Mouse (Mus musculus) regulatory T cell (primary cell): ENCODE data around the gene Rangap1.
"Not testable (repeated sequence)": the region's sequence is repeated elsewhere in the genome, so short reads cannot be mapped to it uniquely, and the experiment has no call there.

Source experiments
- in situ Hi-C: fragments of 300-600 bp; cut with MboI, MseI; formaldehyde crosslinking; loops from one replicate; pipeline ENCODE4 v1.15.1; 2025; ENCODE audit warnings: high pct_unique_total_duplicates

Gene Rangap1

DNA sequence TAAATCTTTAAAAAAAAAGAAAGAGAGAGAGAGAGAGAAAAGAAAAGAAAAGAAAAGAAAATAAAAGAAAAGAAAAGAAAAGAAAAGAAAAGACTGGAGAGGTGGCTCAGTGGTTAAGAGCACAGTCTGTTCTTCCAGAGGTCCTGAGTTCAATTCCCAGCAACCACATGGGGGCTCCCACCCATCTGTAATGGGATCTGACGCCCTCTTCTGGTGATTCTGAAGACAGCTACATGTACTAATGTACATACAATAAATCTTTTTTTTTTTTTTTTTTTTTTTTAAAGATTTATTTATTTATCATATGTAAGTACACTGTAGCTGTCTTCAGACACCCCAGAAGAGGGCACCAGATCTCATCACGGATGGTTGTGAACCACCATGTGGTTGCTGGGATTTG is 3.0 kb downstream of the Rangap1 start:
- in situ Hi-C loops: not testable (repeated sequence)

DNA sequence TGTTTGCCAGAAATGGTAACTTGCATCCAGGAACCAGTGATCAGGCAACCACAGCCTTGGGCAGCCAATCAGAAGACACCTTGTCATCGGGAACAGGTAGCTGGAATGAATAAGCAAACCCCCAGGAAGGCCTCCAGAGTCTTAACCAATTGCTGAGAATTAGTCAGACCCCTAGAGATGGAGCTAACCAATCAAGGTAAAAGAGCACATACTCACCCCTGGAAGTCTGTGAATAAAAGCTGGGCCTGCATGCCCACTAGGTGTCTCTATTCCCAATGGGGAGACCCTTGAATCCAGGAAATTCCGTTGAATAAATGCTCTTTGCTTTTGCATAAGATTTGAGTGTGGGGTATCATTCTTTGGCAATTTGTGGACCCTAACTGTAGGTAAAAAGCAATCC is 5.4 kb downstream of the Rangap1 start:
- in situ Hi-C loops: no loop called here

GRCm38 (mm10) chr15:81739296-81739695 is 6.0 kb downstream of the Rangap1 start:
- in situ Hi-C loops: no loop called here

DNA sequence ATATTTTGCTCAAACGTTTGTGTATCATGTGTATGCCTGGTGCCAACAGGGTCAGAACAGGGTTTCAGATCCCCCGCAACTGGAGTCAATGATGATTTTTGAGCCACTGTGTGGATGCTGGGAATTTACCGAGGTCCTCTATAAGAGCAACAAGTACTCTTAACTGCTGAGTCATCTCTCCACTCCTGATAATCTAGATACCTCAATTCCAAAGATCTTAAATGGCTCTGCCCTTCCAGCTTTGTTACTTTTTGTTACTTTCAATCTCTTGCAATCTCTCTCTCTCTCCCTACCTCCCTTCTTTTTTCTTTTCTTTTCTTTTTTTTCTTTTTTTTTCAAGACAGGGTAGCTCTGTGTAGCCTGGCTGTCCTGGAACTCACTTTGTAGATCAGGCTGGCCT is 10.3 kb downstream of the Rangap1 start:
- in situ Hi-C loops: no loop called here

- in situ Hi-C loops: no loop called here
Measured at GRCm38 (mm10) chr15:81729792-81730635, 15.3 kb downstream of the Rangap1 start.

GRCm38 (mm10) chr15:81729241-81729791 is 16.0 kb downstream of the Rangap1 start:
- in situ Hi-C loops: no loop called here

DNA sequence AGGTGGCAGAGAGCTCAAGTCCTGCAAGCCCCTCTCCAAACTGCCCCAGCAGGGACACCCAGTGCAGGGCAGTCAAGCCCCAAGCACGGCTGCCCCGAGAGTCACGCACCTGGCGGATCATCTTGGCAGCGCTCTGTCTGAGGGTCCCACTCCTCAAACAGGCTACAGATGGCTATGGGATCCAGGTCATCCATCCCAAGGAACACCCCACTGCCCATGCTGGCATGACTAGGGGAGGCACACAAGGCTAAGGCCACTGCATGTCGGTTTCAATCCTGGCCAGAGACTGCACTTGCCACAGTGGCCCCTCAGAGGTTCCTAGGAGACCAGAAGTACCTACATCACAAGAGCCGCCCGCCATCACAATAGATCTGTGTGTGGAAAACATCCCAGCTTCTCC is 19.4 kb downstream of the Rangap1 start:
- in situ Hi-C loops: no loop called here

DNA sequence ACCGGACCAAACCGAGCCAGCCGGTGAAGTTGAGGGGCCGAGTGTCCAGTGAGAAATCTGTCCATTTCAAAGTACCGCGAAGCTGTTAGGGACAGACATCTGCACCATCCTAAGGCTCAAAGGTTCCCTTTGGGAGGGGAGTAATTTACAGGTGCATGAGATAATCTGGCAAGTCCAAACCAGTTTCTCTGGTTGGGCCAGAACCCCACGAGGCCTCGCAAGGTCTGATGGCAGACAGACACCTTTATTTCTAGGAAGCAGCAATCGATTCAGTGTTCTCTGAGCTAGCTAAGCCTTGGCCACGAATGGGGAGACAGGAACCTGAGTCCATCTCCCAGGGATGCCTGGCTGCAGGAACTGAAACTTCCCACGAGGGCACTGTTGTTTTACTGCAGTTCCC is 21.7 kb downstream of the Rangap1 start:
- in situ Hi-C loops: no loop called here

GRCm38 (mm10) chr15:81722361-81722760 is 23.0 kb downstream of the Rangap1 start:
- in situ Hi-C loops: no loop called here

DNA sequence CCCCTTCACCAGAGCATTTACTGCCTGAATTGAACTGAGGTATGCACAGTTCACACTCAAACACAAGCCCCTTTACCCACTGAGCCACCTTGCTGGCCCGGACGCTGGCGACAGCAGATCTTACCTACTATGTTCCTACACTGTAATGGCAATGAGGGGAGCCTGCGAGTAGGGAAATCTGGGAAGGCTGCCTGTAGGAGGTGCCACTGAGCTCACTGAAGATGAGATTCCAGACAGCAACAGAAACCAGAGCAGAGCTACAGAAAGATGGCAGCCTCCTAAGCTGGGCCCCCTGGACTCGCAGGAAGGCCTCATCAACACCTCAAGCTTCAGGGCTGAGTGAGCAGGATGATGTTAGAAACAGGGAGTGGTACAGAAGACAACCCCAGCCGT is 26.2 kb downstream of the Rangap1 start:
- in situ Hi-C loops: no loop called here

DNA sequence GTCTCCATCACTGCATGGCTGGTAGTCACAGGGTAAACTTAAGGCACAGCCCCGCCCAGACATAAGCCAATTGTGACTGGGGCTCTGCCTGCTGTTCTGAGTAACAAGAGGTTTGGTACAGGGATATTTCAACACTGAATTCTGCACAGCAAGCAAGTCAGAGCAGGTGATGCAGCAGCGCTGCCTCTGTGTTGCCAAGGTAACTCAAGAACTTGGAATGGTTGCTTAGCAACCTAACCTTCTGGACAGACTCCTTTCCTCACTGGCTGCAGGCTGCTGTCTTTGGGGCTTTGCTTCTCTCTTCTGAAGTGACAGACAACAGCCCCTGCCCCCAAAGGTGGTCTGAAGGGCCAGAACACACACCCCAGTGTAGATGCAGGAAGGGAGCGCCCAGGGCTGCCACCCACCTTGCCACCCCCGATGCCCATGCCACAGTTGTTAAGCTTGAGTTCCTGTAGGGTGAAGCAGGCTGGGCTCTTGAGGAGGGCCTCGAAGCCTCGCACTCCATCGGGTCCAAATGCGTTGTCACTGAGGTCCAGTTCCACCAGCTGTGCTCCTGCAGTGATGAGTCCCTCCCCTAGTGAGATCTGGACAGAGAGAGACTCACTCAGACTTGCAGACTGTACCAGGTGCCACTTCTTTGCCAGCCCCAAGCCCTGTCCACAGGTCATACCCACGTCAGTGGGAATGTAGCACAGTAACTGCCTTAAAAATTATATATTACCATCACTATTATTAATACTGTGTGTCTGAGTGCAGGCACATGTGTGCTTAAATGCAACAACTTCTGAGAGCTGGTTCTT is 26.8 kb downstream of the Rangap1 start:
- in situ Hi-C loops: no loop called here

GRCm38 (mm10) chr15:81713742-81714141 is 31.6 kb downstream of the Rangap1 start:
- in situ Hi-C loops: no loop called here

- in situ Hi-C loops: no loop called here
Measured at GRCm38 (mm10) chr15:81710801-81711200, 34.5 kb downstream of the Rangap1 start.

DNA sequence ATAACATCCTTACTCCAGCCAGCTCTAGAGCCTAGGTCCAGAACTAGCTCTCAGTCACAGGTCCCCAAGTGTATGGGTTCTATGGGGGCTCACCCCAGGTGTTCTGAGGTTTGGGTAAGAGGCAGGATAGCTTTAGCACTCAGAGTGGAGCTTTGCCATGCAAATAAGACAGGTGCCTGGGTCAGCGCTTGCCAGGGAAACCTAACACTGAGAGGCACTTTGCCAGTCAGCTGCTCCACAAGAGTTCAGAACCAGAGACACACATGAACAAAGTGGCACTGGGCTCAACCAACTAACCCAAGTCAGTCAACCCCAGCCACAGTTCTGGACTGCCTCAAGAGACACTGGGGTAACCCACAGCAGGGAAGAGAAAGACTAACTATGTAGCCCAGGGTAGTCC is 35.6 kb downstream of the Rangap1 start:
- in situ Hi-C loops: no loop called here

- in situ Hi-C loops: no loop called here
Measured at GRCm38 (mm10) chr15:81708991-81709390, 36.3 kb downstream of the Rangap1 start.

DNA sequence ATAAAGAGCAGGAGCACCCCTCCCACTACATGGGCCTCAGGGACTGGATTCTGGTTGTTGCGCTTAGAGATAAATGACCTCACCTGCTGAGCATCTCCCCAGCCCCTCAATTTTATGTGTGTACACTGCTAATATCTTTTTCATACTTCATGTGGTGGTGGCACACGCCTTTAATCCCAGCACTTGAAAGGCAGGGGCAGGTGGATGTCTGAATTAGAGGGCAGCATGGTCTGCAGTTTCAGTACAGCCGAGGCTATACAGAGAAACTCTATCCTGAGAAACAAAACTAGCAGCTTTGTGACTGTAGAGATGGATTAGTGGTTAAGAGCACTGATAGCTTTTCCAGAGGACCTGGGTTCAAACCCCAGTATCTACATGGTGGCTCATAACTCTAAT is 42.2 kb downstream of the Rangap1 start:
- in situ Hi-C loops: loop anchor here (5.0 kb wide), 1 partner anchor 66 kb away; no protein-coding TSS in a partner anchor

- in situ Hi-C loops: loop anchor here (5.0 kb wide), 1 partner anchor 65 kb away; no protein-coding TSS in a partner anchor
Measured at GRCm38 (mm10) chr15:81702306-81703093, 42.8 kb downstream of the Rangap1 start.

DNA sequence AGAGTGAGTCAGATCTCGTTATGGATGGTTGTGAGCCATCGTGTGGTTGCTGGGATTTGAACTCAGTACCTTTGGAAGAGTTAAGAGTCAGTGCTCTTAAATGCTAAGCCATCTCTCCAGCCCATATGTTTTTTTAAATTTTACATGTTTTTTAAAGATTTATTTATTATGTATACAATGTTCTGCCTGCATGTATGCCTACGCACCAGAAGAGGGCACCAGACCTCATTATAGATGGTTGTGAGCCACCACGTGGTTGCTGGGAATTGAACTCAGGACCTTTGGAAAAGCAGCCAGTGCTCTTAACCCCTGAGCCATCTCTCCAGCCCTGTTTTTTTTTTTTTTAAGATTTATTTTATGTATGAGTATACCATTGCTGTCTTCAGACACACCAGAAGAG is 44.0 kb downstream of the Rangap1 start:
- in situ Hi-C loops: loop anchor here (5.0 kb wide), 1 partner anchor 64 kb away; no protein-coding TSS in a partner anchor

DNA sequence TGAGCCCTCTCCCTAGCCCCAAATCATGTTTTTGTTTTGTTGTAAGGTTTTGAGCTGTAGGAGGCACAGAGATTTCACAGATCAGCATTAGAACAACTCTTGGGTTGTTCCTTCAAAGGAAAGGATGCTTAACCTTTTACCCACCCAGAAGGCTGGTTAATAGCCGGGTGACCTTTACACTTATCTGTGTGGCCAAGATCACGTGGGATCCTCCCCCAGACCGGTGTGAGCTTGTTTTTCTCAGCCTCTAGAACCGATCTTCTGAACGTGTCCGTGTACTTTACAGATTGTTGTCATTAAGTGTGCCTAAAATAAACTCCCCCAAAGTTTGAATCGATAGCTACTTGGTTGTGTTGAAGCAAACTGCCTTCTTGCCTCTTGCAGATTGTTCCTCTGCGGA is 44.7 kb downstream of the Rangap1 start:
- in situ Hi-C loops: loop anchor here (5.0 kb wide), 1 partner anchor 63 kb away; no protein-coding TSS in a partner anchor

GRCm38 (mm10) chr15:81700161-81700560 is 45.2 kb downstream of the Rangap1 start:
- in situ Hi-C loops: loop anchor here (5.0 kb wide), 1 partner anchor 63 kb away; no protein-coding TSS in a partner anchor

GRCm38 (mm10) chr15:81698532-81698931 is 46.8 kb downstream of the Rangap1 start:
- in situ Hi-C loops: no loop called here
